Comparison of ENCODE assay signal across 8 mouse cellular contexts in genomic region chr15:88733041-88733751, GRCm38 (mm10). TPM values are rescaled to one million over a fixed set of nuclear protein-coding genes. Genes with fewer than 3 reads are reported as not detected.
DNase-seq lines count a peak whose midpoint lies in the region; ATAC-seq and TF ChIP-seq lines count a peak whose summit lies in the region.

No protein-coding gene starts in this region.

- H3K4me1 ChIP-seq in embryonic facial prominence, embryonic 11.5 days (ENCODE audit: control insufficient read depth, insufficient read depth, low read length) = peaks cover 3% of the 10 kb centered on the region; the same call in 1 of the 2 replicates
- peaks cover 19% of the 10 kb centered on the region for H3K4me1 ChIP-seq in limb, embryonic 14.5 days (ENCODE audit: control insufficient read depth, insufficient read depth, low read length)
- H3K4me1 ChIP-seq in midbrain, embryonic 14.5 days (ENCODE audit: control insufficient read depth, insufficient read depth, low read length) = peaks cover 25% of the 10 kb centered on the region
- H3K4me1 ChIP-seq in spleen, adult 2 months (ENCODE audit: control insufficient read depth, insufficient read depth, insufficient read length) = peaks cover 15% of the 10 kb centered on the region; the same call in 1 of the 2 replicates

- DNase-seq in left cerebral cortex, adult 18-20 months (ENCODE audit: low spot score in 2 of 2) = peak; percentile 56 to 67
- no peak for DNase-seq in left cerebral cortex, adult 11 months (ENCODE audit: low spot score)
- DNase-seq in embryonic facial prominence, embryonic 11.5 days (ENCODE audit: low spot score) = peak; percentile 62
- DNase-seq in heart, adult 18-20 months = peak; percentile 79 to 82
- DNase-seq in kidney, adult 18-20 months = peak; percentile 79
- DNase-seq in limb, embryonic 14.5 days (ENCODE audit: low spot score) = peak; percentile 65
- peak; percentile 83 for DNase-seq in midbrain, embryonic 14.5 days
- peak; percentile 42 to 68 for DNase-seq in spleen, adult 2 months (ENCODE audit: low read depth in 1 of 2, low spot score in 2 of 2)

- 0% methylated on average over 47 of the region's 86 CpGs for WGBS in embryonic facial prominence, embryonic 11.5 days
- WGBS in limb, embryonic 14.5 days = 1% methylated on average over 67 of the region's 86 CpGs
- under 1% methylated on average over 77 of the region's 86 CpGs for WGBS in midbrain, embryonic 14.5 days
- under 1% methylated on average over 63 of the region's 86 CpGs for WGBS in spleen, adult 2 months

- peaks cover 15% of the 10 kb centered on the region for H3K36me3 ChIP-seq in embryonic facial prominence, embryonic 11.5 days (replicated peaks; ENCODE audit: control insufficient read depth, insufficient read depth, low read depth, low read length)
- H3K36me3 ChIP-seq in limb, embryonic 14.5 days (ENCODE audit: control insufficient read depth, insufficient read depth, low read length) = peaks cover 26% of the 10 kb centered on the region
- peaks cover 26% of the 10 kb centered on the region for H3K36me3 ChIP-seq in midbrain, embryonic 14.5 days (ENCODE audit: control insufficient read depth, insufficient read depth, low read length)
- peaks cover 18% of the 10 kb centered on the region for H3K36me3 ChIP-seq in spleen, adult 2 months (ENCODE audit: control insufficient read depth, insufficient read depth, low read length)

- ATAC-seq in embryonic facial prominence, embryonic 11.5 days (replicated peaks; ENCODE audit: insufficient number of reproducible peaks, low FRiP score, low TSS enrichment, low read depth) = 0 out of 2 replicates have a peak, but pooled peaks have one; percentile 46
- ATAC-seq in limb, embryonic 14.5 days (ENCODE audit: low FRiP score, low read depth) = peak; percentile 62
- ATAC-seq in midbrain, embryonic 14.5 days (ENCODE audit: low FRiP score, low TSS enrichment) = peak; percentile 35; the same call in 1 of the 2 replicates

- no peaks in the 10 kb centered on the region for H3K9me3 ChIP-seq in embryonic facial prominence, embryonic 11.5 days (replicated peaks; ENCODE audit: control insufficient read depth, low read length)
- H3K9me3 ChIP-seq in limb, embryonic 14.5 days (ENCODE audit: control insufficient read depth, low read length) = no peaks in the 10 kb centered on the region
- no peaks in the 10 kb centered on the region for H3K9me3 ChIP-seq in midbrain, embryonic 14.5 days (ENCODE audit: control insufficient read depth, low read length)

- no peak for TF ChIP-seq POLR2A in limb, embryonic 14.5 days (IDR thresholded peaks at IDR 0.05; ENCODE audit: borderline replicate concordance, extremely low read depth, insufficient read depth, insufficient read length)
- TF ChIP-seq POLR2A in spleen, adult 2 months (IDR thresholded peaks at IDR 0.05; ENCODE audit: low read depth, low read length) = no peak

- peak overlapping the region; percentile 99 for H3K9ac ChIP-seq in embryonic facial prominence, embryonic 11.5 days (replicated peaks; ENCODE audit: low read length)
- peak overlapping the region; percentile 97 for H3K9ac ChIP-seq in limb, embryonic 14.5 days (ENCODE audit: low read depth, low read length, severe bottlenecking)
- peak overlapping the region; percentile 96 for H3K9ac ChIP-seq in midbrain, embryonic 14.5 days (replicated peaks; ENCODE audit: low read length)

- no peak for TF ChIP-seq CTCF in spleen, adult 2 months (IDR thresholded peaks at IDR 0.05; ENCODE audit: extremely low read depth, insufficient read depth, insufficient read length, insufficient replicate concordance)

- peak overlapping the region; percentile 80 for H3K27ac ChIP-seq in embryonic facial prominence, embryonic 11.5 days (replicated peaks; ENCODE audit: low read depth, low read length)
- H3K27ac ChIP-seq in limb, embryonic 14.5 days (replicated peaks; ENCODE audit: low read depth, low read length) = peak overlapping the region; percentile 87
- H3K27ac ChIP-seq in midbrain, embryonic 14.5 days (replicated peaks; ENCODE audit: low read depth, low read length) = peak overlapping the region; percentile 92
- H3K27ac ChIP-seq in spleen, adult 2 months (ENCODE audit: insufficient read depth, low read length) = peak overlapping the region; percentile 77

- H3K27me3 ChIP-seq in embryonic facial prominence, embryonic 11.5 days (ENCODE audit: control insufficient read depth, insufficient read depth, low read length) = no peaks in the 10 kb centered on the region
- no peaks in the 10 kb centered on the region for H3K27me3 ChIP-seq in limb, embryonic 14.5 days (ENCODE audit: control insufficient read depth, insufficient read depth, low read length)
- no peaks in the 10 kb centered on the region for H3K27me3 ChIP-seq in midbrain, embryonic 14.5 days (ENCODE audit: control insufficient read depth, insufficient read depth, low read length)
- no peaks in the 10 kb centered on the region for H3K27me3 ChIP-seq in spleen, adult 2 months (ENCODE audit: control insufficient read depth, insufficient read depth, low read length)

- H3K4me3 ChIP-seq in embryonic facial prominence, embryonic 11.5 days (ENCODE audit: low read depth, low read length) = peak overlapping the region; percentile 99
- H3K4me3 ChIP-seq in limb, embryonic 14.5 days (replicated peaks; ENCODE audit: low read length) = peak overlapping the region; percentile 97
- peak overlapping the region; percentile 99 for H3K4me3 ChIP-seq in midbrain, embryonic 14.5 days (replicated peaks; ENCODE audit: low read depth, low read length)
- H3K4me3 ChIP-seq in spleen, adult 2 months (ENCODE audit: extremely low read depth, insufficient read depth, insufficient read length) = peak overlapping the region; percentile 94

- H3K4me2 ChIP-seq in embryonic facial prominence, embryonic 11.5 days (ENCODE audit: low read depth, low read length) = peak overlapping the region; percentile 85
- peak overlapping the region; percentile 87 for H3K4me2 ChIP-seq in limb, embryonic 14.5 days (replicated peaks; ENCODE audit: low read depth, low read length, severe bottlenecking)
- H3K4me2 ChIP-seq in midbrain, embryonic 14.5 days (ENCODE audit: low read length) = peak overlapping the region; percentile 83

RNA-seq across cellular contexts. Expression of gene Brd1, which starts 0.8 kb away (rescaled TPM):
- 10 to 100 TPM; 49.9 to 53.0 TPM for total RNA-seq in left cerebral cortex, adult 18-20 months (2021)
- 24.0 and 24.3 TPM in 2 replicates for polyA plus RNA-seq in embryonic facial prominence, embryonic 11.5 days (2014; fragmentation: Nextera tagmentation; extraction: Ambion mirVana)
- total RNA-seq in heart, adult 18-20 months (2021) = 10 to 100 TPM; 26.6 to 29.7 TPM
- 26.4 and 28.2 TPM in 2 replicates for polyA plus RNA-seq in limb, embryonic 14.5 days (2012; rRNA removed)
- polyA plus RNA-seq in limb, embryonic 14.5 days (2014; fragmentation: Nextera tagmentation; extraction: Ambion mirVana) = 24.9 and 29.9 TPM in 2 replicates
- 26.2 and 30.5 TPM in 2 replicates for polyA plus RNA-seq in midbrain, embryonic 14.5 days (2014; fragmentation: Nextera tagmentation; extraction: Ambion mirVana)
- polyA plus RNA-seq in spleen, adult 2 months (2012; rRNA removed) = 12.6 and 13.2 TPM in 2 replicates

RNA-seq across cellular contexts. Expression of gene Zbed4, which starts 18.3 kb away (rescaled TPM):
- total RNA-seq in left cerebral cortex, adult 18-20 months (2021) = 1 to 10 TPM; 9.3 to 9.7 TPM
- polyA plus RNA-seq in embryonic facial prominence, embryonic 11.5 days (2014; fragmentation: Nextera tagmentation; extraction: Ambion mirVana) = 35.8 and 36.7 TPM in 2 replicates
- total RNA-seq in heart, adult 18-20 months (2021) = 1 to 10 TPM; 8.6 to 8.7 TPM
- polyA plus RNA-seq in limb, embryonic 14.5 days (2012; rRNA removed) = 12.2 and 12.4 TPM in 2 replicates
- polyA plus RNA-seq in limb, embryonic 14.5 days (2014; fragmentation: Nextera tagmentation; extraction: Ambion mirVana) = 14.9 and 17.3 TPM in 2 replicates
- polyA plus RNA-seq in midbrain, embryonic 14.5 days (2014; fragmentation: Nextera tagmentation; extraction: Ambion mirVana) = 16.7 and 25.7 TPM in 2 replicates
- 5.0 and 5.8 TPM in 2 replicates for polyA plus RNA-seq in spleen, adult 2 months (2012; rRNA removed)
